Mouse (Mus musculus) layer of hippocampus, adult 8-10 months (tissue): ENCODE results near the gene Hspa1a. TPM values are rescaled to one million over a fixed set of nuclear protein-coding genes. Genes with fewer than 3 reads are reported as not detected.
A peak's percentile ranks its signal among the peaks of the same experiment; 100 is the strongest.
"Not testable (repeated sequence)": the region's sequence is repeated elsewhere in the genome, so short reads cannot be mapped to it uniquely, and the experiment has no call there.

Experiments
- DNase-seq, 2 experiments: peaks; one replicate each; pipeline ENCODE4 v3.0.0; 2022; ENCODE audit warnings: low spot score in 2 of 2
- total RNA-seq, 4 experiments: library from RNA; stranded (reverse); gene quantifications; 2 replicates each; pipeline ENCODE4 v1.2.4; 2022

Gene Hspa1a
- total RNA-seq, 4 experiments from 2014 or later: 14.3 to 24.2 (median 19.4) TPM

- DNase-seq: no peak
These were observed 29.6 kb upstream of the Hspa1a start for GRCm38 (mm10) chr17:35001452-35002152.

GRCm38 (mm10) chr17:35000717-35001451 lies 28.9 kb upstream of the Hspa1a start, which contains the start of gene Vars:
Vars (plus strand) TSS chr17:35000987.
- peak; percentile 63 to 70 for DNase-seq

- not testable (repeated sequence) for DNase-seq
These were observed 28.1 kb upstream of the Hspa1a start for GRCm38 (mm10) chr17:34999871-35000716.

GRCm38 (mm10) chr17:34998526-34999430 lies 26.8 kb upstream of the Hspa1a start:
- no peak for DNase-seq

GRCm38 (mm10) chr17:34997142-34997483 lies 25.2 kb upstream of the Hspa1a start:
- no peak for DNase-seq

- no peak for DNase-seq
These were observed 24.6 kb upstream of the Hspa1a start for GRCm38 (mm10) chr17:34996411-34997141.

- not testable (repeated sequence) for DNase-seq
These were observed 24.0 kb upstream of the Hspa1a start for GRCm38 (mm10) chr17:34995927-34996326.

- DNase-seq: not testable (repeated sequence)
These were observed 23.2 kb upstream of the Hspa1a start for GRCm38 (mm10) chr17:34995192-34995591.

GRCm38 (mm10) chr17:34994751-34995150 lies 22.8 kb upstream of the Hspa1a start:
- no peak for DNase-seq

- no peak for DNase-seq
These were observed 12.3 kb upstream of the Hspa1a start for GRCm38 (mm10) chr17:34984218-34984617.

- DNase-seq: no peak
These were observed 10.4 kb upstream of the Hspa1a start for GRCm38 (mm10) chr17:34982328-34982727.

GRCm38 (mm10) chr17:34981690-34982180 lies 9.8 kb upstream of the Hspa1a start, which contains the start of gene Lsm2:
Lsm2 (plus strand) TSS chr17:34981862.
- DNase-seq: peak; percentile 89 to 91

- DNase-seq: no peak
These were observed 8.7 kb upstream of the Hspa1a start for GRCm38 (mm10) chr17:34980655-34981054.

- no peak for DNase-seq
These were observed 7.7 kb upstream of the Hspa1a start for GRCm38 (mm10) chr17:34979631-34980030.

- DNase-seq: no peak
These were observed 6.3 kb upstream of the Hspa1a start for GRCm38 (mm10) chr17:34978239-34978638.

GRCm38 (mm10) chr17:34977000-34977399 lies 5.0 kb upstream of the Hspa1a start:
- DNase-seq: no peak

- DNase-seq: no peak
These were observed 3.9 kb upstream of the Hspa1a start for GRCm38 (mm10) chr17:34975581-34976492.

- DNase-seq: not testable (repeated sequence)
These were observed 275 bp downstream of the Hspa1a start for GRCm38 (mm10) chr17:34971694-34972068.

GRCm38 (mm10) chr17:34970850-34971249 lies 1.1 kb downstream of the Hspa1a start:
- DNase-seq: not testable (repeated sequence)
